Mouse (Mus musculus) midbrain, embryonic 15.5 days (tissue): Measurements from ENCODE around the gene Ppil6. TPM values are rescaled to one million over a fixed set of nuclear protein-coding genes. Genes with fewer than 3 reads are reported as not detected.

Experiments
- ATAC-seq: fragments of 200-750 bp; cut with Nextera tagmentation; replicated peaks from 2 replicates; pipeline ENCODE4 v1.8.0; 2017; ENCODE audit warnings: moderate TSS enrichment
- H3K27ac ChIP-seq: fragments of 300-500 bp; sonication (generic); 2 replicates; pipeline ENCODE4 v1.5.1; 2015; ENCODE audit warnings: mild to moderate bottlenecking, inconsistent platforms
- H3K27me3 ChIP-seq: fragments of 300-500 bp; sonication (generic); replicated peaks from 2 replicates; pipeline ENCODE4 v1.6.1; 2015; ENCODE audit warnings: inconsistent platforms
- H3K36me3 ChIP-seq: fragments of 300-500 bp; sonication (generic); replicated peaks from 2 replicates; pipeline ENCODE4 v1.6.1; 2015; ENCODE audit warnings: inconsistent platforms
- H3K4me1 ChIP-seq: fragments of 300-500 bp; sonication (generic); 2 replicates; pipeline ENCODE4 v1.6.1; 2015; ENCODE audit warnings: inconsistent platforms
- H3K4me2 ChIP-seq: fragments of 300-500 bp; sonication (generic); 2 replicates; pipeline ENCODE4 v1.6.1; 2015; ENCODE audit warnings: inconsistent platforms, mild to moderate bottlenecking, moderate library complexity
- H3K4me3 ChIP-seq: fragments of 300-500 bp; sonication (generic); 2 replicates; pipeline ENCODE4 v1.5.1; 2015; ENCODE audit warnings: mild to moderate bottlenecking, inconsistent platforms
- H3K9ac ChIP-seq: fragments of 300-500 bp; sonication (generic); 2 replicates; pipeline ENCODE4 v1.6.1; 2015; ENCODE audit warnings: mild to moderate bottlenecking, inconsistent platforms
- H3K9me3 ChIP-seq: fragments of 300-500 bp; sonication (generic); 2 replicates; pipeline ENCODE4 v1.6.1; 2016; ENCODE audit warnings: inconsistent platforms
- WGBS: fragments of 180-500 bp; shearing (Covaris S2); methylation state at CpG from one replicate; pipeline ENCODE4 v1.1.7; 2015; ENCODE audit warnings: mixed read lengths; 5-methylcytosine and 5-hydroxymethylcytosine counted together
- polyA plus RNA-seq: library from polyadenylated mRNA; unstranded; fragments of >200 nt; fragmentation: Nextera tagmentation; extraction: Ambion mirVana; gene quantifications from 2 replicates; pipeline ENCODE4 v1.2.1, GENCODE M21; 2015

Gene Ppil6
- 3.2 and 3.3 TPM in 2 replicates for polyA plus RNA-seq

DNA sequence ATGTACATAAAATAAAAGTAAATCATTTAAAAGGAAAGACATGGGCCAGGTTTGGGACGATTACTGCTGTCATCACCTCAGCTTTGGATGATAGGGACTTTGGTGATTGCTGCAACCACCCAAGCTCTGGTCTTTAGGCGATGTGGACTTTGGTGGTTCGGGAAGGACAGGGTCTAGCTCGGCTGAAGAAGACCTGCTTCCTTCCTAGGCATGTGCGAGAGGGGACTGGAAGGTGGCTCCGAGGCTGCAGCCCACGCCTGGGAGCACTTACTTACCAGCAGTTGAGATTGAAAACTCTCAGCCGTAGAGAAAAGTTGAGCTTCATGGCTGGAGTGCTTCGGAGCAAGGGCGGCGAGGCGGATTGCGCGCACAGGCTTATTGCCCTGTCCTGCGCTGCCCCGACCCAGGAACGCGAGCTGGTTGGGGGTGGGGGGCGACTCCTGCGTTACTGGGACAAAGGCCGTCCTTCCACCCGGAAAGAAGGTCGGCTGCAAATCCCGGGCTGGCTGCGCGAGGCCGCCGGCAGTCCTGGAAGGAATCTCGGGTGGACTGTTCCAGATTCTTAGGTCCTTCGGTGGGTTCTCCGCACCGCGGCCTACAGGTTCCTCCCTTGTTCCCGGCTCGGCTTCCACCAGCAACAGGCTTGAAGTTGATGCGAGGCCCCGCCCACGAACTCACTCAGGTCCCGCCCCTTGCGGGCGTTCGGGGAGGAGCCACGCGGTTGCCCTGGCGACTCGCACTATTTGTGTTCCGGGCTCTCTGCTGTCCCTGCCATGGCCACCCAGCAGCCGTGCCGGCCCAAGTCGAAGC, at the start of gene Ppil6, which contains the start of gene Smpd2:
Gene Ppil6 (plus strand): TSS at position 732 of the 810 bp plus-strand sequence.
Gene Smpd2 (minus strand): TSS at position 662 of the 810 bp plus-strand sequence.
- Histone ChIP-seq H3K9ac (peak within 1 kb of the TSS; percentile 75), H3K4me1 (peaks cover 18% of the 10 kb centered on the region), H3K9me3 (no peaks in the 10 kb centered on the region), H3K27ac (peak within 1 kb of the TSS; percentile 59; the same call in 1 of the 2 replicates), H3K4me2 (peak within 1 kb of the TSS; percentile 98), H3K27me3 (no peaks in the 10 kb centered on the region; the same call in 1 of the 2 replicates), H3K36me3 (no peaks in the 10 kb centered on the region), H3K4me3 (peak within 1 kb of the TSS; percentile 86)
- under 1% methylated on average over 50 of the region's 50 CpGs for WGBS
- ATAC-seq, result peak; percentile 97

DNA sequence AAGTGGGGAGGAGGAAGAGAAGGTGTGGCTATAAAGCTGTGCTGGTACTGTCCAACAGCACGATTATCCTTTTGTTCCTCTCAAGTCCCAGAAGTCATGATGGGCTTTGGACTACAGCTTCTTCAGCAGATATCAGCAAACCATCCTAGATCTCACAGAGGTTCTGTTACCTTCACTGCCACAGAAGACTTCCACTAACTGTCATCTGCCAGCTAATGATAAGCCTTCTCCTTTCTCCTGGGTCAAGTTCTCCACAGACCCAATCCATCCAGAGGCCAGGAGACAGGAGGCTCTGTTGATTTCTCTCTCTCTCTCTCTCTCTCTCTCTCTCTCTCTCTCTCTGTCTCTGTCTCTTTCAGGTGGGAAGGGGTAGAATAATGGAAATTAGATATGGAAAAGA, 42.0 kb upstream of the Ppil6 start:
- H3K36me3 ChIP-seq, result 0 out of 2 replicates have a peak, but pooled peaks cover 8% of the 10 kb centered on the region
- ATAC-seq, result no peak
- no peaks in the 10 kb centered on the region for H3K27me3 ChIP-seq
- 84% methylated on average over 1 of the region's 1 CpGs for WGBS
- H3K4me3 ChIP-seq, result no peak overlapping the region
- no peak overlapping the region for H3K4me2 ChIP-seq
- H3K27ac ChIP-seq, result no peak overlapping the region
- peaks cover 33% of the 10 kb centered on the region for H3K4me1 ChIP-seq
- no peak overlapping the region for H3K9ac ChIP-seq
- H3K9me3 ChIP-seq, result no peaks in the 10 kb centered on the region

DNA sequence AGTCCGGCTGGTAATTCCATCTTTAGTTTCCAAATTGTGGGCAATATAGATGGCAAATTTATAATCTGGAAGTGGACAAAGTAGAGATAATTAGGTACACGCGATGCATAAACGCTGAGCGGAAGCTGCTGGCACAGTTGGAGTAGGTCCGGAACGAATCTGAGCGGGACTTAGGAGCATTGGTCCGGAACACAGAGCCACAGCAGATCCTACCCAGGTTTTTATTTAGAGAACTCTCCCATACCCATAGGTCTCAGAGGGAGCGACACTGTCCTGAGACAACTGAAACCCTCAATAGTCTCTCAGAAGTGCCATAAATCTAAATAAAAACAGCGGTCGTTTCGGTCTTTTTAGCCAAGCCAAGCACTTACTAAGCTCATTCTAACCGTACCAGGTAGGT, 40.6 kb upstream of the Ppil6 start:
- peak overlapping the region; percentile 83 for H3K4me2 ChIP-seq
- WGBS, result 9% methylated on average over 14 of the region's 14 CpGs
- H3K4me3 ChIP-seq, result peak overlapping the region; percentile 96
- ATAC-seq, result peak; percentile 83
- H3K27ac ChIP-seq, result peak overlapping the region; percentile 87
- 0 out of 2 replicates have a peak, but pooled peaks cover 8% of the 10 kb centered on the region for H3K36me3 ChIP-seq
- peak overlapping the region; percentile 87 for H3K9ac ChIP-seq
- H3K9me3 ChIP-seq, result no peaks in the 10 kb centered on the region
- no peaks in the 10 kb centered on the region for H3K27me3 ChIP-seq
- peaks cover 41% of the 10 kb centered on the region for H3K4me1 ChIP-seq

DNA sequence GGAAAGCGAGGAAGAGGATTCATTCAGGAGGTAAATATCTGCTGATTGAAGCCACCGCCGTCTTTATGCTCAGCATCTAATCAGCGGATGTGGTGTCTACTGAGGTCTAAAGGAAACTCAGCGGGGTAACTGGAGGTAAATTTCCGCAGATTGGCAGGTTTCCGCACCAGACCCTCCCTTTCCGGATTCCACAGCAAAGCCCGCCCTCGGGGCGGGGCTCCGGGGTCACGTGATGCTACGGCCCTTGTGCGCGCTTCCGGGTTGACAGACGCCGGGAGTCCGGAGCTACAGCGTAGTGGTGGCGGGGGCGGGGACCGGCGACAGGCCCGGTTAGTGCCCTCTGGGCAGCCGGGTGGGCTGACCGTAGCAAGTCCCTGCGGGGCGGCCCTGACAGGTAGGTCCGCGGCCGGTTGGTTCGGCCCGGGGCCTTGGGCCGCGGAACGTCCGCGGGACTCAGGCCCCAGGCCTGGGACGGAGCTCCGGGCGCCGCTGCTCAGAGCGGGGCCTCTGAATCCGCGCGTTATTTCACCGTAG, 40.0 kb upstream of the Ppil6 start, which contains the start of gene Zbtb24:
Gene Zbtb24 (plus strand): TSS at position 247 of the 534 bp plus-strand sequence.
- 0 out of 2 replicates have a peak, but pooled peaks cover 9% of the 10 kb centered on the region for H3K36me3 ChIP-seq
- H3K9ac ChIP-seq, result peak within 1 kb of the TSS; percentile 87
- H3K4me2 ChIP-seq, result peak within 1 kb of the TSS; percentile 83
- H3K9me3 ChIP-seq, result no peaks in the 10 kb centered on the region
- ATAC-seq, result peak; percentile 96
- H3K4me1 ChIP-seq, result peaks cover 44% of the 10 kb centered on the region
- H3K27ac ChIP-seq, result peak within 1 kb of the TSS; percentile 87
- no peaks in the 10 kb centered on the region for H3K27me3 ChIP-seq
- WGBS, result under 1% methylated on average over 49 of the region's 49 CpGs
- H3K4me3 ChIP-seq, result peak within 1 kb of the TSS; percentile 96

DNA sequence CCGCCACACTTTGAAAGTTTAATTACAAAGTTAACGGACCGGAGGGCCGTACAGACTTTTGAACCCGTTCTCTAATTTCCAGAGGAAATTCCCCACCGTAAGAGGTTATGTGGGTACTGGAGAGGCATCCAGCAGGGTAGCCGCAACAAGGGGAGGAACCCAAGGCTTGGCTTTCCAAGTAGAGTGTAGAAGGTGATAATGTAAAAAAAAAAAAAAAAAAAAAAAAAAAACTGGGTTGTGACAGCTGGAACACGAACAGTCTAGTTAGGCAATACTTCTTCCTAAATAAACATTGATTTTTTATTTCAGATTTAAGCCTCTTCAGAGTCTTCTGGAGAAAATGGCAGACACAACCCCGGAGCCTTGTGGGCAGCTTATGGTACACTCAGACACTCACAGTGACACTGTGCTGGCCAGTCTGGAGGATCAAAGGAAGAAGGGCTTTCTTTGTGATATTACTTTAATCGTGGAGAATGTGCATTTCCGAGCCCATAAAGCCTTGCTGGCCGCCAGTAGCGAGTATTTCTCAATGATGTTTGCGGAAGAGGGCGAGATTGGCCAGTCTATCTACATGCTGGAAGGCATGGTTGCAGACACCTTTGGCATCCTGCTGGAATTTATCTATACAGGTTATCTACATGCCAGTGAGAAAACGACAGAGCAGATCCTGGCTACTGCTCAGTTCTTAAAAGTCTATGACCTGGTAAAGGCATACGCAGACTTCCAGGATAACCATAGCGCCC, 39.3 kb upstream of the Ppil6 start:
- H3K9me3 ChIP-seq, result no peaks in the 10 kb centered on the region
- 0 out of 2 replicates have a peak, but pooled peaks cover 11% of the 10 kb centered on the region for H3K36me3 ChIP-seq
- H3K4me3 ChIP-seq, result peak overlapping the region; percentile 96
- peak; percentile 21 for ATAC-seq
- H3K4me2 ChIP-seq, result peak overlapping the region; percentile 83
- no peak overlapping the region for H3K27ac ChIP-seq
- 56% methylated on average over 18 of the region's 18 CpGs for WGBS
- peaks cover 44% of the 10 kb centered on the region for H3K4me1 ChIP-seq
- H3K27me3 ChIP-seq, result no peaks in the 10 kb centered on the region
- peak overlapping the region; percentile 87 for H3K9ac ChIP-seq

DNA sequence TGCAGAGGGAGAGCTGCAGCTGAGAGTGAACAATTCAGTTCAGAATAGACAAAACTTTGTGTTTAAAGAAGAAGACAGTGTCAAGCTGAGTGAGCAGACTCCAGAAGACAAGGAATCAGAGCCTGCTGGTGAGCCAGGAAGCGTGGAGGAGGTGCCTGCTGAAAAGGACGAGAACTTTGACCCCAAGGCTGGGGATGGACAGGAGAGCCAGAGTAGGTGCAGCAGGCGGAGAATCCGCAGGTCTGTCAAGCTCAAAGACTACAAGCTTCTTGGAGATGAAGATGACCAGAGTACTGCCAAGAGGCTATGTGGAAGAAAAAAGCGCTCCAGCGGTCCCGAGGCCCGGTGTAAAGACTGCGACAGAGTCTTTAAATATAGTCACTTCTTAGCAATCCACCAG, 38.6 kb upstream of the Ppil6 start:
- H3K4me3 ChIP-seq, result no peak overlapping the region
- 0 out of 2 replicates have a peak, but pooled peaks cover 17% of the 10 kb centered on the region for H3K36me3 ChIP-seq
- no peaks in the 10 kb centered on the region for H3K9me3 ChIP-seq
- H3K27ac ChIP-seq, result no peak overlapping the region
- no peak for ATAC-seq
- WGBS, result 96% methylated on average over 9 of the region's 9 CpGs
- no peaks in the 10 kb centered on the region for H3K27me3 ChIP-seq
- H3K9ac ChIP-seq, result no peak overlapping the region
- H3K4me2 ChIP-seq, result peak overlapping the region; percentile 83; the same call in 1 of the 2 replicates
- H3K4me1 ChIP-seq, result peaks cover 44% of the 10 kb centered on the region

DNA sequence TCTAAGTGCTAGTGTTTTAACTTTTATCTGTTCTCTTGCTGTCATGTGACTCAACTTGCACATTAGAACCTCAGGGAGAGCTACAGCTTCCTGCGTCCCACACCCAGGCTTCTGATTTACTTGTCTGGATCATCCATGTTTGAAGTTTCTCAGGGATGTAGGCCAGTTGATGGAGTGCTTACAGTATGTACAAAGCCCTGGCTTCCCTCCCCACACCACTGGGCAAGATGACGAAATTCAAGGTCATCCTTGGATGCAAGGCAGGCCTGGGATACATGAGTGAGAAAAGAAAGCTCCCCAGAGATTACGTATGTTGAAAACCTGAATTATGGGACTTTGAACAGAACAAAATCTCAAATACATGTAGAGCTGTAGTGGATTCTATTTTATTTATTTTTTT, 37.4 kb upstream of the Ppil6 start:
- Histone ChIP-seq H3K9me3 (no peaks in the 10 kb centered on the region), H3K4me3 (no peak overlapping the region), H3K4me2 (no peak overlapping the region), H3K9ac (no peak overlapping the region), H3K27me3 (no peaks in the 10 kb centered on the region), H3K27ac (no peak overlapping the region), H3K36me3 (0 out of 2 replicates have a peak, but pooled peaks cover 19% of the 10 kb centered on the region), H3K4me1 (peaks cover 44% of the 10 kb centered on the region)
- ATAC-seq, result no peak
- 92% methylated on average over 3 of the region's 3 CpGs for WGBS

DNA sequence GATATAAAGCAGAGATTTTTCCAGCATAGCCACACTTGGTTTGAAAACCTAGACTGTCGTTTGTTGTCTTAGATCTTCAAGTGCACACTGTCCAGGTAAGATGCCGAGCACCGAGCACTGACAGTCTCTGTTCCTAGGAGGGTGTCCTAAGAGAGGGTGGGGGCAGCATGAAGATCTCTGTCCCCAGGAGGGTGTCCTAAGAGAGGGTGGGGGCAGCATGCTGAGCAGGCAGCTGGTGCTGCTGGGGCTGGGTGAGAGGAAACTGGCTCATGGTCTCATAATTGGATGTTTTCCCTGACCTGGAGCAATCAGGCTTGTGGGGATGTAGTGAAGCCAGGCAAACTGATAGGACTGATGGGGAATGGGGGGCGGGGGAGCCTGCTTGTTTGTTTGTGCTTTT, 30.2 kb upstream of the Ppil6 start:
- Histone ChIP-seq H3K27ac (no peak overlapping the region), H3K36me3 (peaks cover 22% of the 10 kb centered on the region), H3K4me3 (no peak overlapping the region), H3K4me2 (no peak overlapping the region), H3K4me1 (0 out of 2 replicates have a peak, but pooled peaks cover 2% of the 10 kb centered on the region), H3K9me3 (no peaks in the 10 kb centered on the region), H3K27me3 (no peaks in the 10 kb centered on the region), H3K9ac (no peak overlapping the region)
- no peak for ATAC-seq
- 77% methylated on average over 4 of the region's 4 CpGs for WGBS

DNA sequence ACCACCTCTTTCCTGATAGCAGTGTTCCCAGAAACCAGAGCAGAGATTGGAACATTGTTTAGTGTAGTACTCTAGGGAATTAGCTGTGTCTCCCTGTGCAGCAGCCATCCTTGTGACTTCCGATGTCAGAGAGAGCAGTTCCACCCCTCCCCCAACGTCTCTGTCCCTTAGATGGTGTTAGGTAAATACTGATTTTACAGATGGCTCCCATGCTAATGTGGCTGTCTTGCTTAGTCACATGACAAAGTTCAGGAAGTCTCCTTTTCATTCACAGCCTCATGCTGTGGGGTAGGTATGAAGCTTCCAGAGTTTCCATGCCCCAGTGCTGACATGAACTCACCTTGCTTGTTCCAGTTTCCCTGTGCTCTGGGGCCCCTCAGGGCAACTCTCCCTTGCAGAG, 29.7 kb upstream of the Ppil6 start:
- Histone ChIP-seq H3K4me3 (no peak overlapping the region), H3K4me2 (no peak overlapping the region), H3K9ac (no peak overlapping the region), H3K36me3 (peaks cover 22% of the 10 kb centered on the region), H3K27me3 (no peaks in the 10 kb centered on the region), H3K27ac (no peak overlapping the region), H3K9me3 (no peaks in the 10 kb centered on the region), H3K4me1 (no peaks in the 10 kb centered on the region)
- WGBS, result 28% methylated on average over 2 of the region's 2 CpGs
- ATAC-seq, result no peak

DNA sequence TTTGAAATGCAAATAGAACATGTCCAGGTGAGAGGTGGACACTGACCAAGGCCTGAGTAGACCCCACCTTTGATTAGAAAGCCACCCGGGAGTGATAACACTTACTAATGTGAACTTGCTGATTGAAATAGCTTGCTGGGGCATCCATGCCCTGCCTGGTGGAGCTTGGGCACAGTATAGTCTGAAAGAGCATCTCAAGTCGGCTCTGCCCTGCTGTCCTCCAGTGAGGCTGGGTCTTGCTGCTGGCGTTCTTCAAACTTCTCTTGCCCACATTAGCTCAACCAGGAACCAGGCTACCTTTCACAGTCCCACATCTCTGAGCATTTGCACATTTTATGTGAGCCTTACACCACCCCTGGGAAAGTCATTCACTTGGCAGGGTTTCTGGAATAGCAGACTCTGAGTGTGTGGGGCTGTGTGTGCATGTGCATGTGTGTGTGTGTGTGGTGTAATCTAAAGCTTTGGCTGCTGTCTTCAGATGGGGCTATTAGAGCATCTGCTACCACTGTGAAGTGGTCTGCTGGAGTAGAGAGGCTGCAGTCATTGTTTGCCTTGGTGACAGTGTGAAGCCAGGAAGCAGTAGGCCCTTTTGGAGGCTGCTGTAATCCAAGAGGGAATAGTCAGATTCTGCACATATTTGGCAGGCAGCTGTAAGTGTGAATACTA, 29.0 kb upstream of the Ppil6 start:
- no peaks in the 10 kb centered on the region for H3K4me1 ChIP-seq
- H3K36me3 ChIP-seq, result peaks cover 21% of the 10 kb centered on the region
- H3K4me3 ChIP-seq, result no peak overlapping the region
- ATAC-seq, result no peak
- H3K4me2 ChIP-seq, result no peak overlapping the region
- WGBS, result 91% methylated on average over 3 of the region's 3 CpGs
- H3K27ac ChIP-seq, result no peak overlapping the region
- no peak overlapping the region for H3K9ac ChIP-seq
- H3K27me3 ChIP-seq, result no peaks in the 10 kb centered on the region
- H3K9me3 ChIP-seq, result no peaks in the 10 kb centered on the region

DNA sequence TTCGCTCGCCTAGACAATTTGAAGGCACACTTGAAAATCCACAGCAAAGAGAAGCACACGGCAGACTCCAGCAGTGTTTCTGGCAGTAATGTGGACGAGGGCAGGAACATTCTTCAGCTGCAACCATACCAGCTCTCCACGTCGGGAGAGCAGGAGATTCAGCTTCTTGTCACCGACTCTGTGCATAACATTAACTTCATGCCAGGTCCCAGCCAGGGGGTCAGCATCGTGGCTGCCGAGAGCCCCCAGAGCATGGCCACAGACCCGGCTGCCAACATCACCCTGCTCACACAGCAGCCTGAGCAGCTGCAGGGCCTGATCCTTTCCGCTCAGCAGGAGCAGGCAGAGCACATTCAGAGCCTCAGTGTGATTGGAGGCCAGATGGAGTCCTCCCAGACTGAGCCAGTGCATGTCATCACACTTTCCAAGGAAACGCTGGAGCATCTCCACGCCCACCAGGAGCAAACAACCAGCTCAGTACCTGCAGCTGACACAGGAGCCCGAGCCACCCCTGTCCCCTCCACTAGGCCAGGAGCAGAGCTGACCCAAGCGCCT, 25.8 kb upstream of the Ppil6 start:
- H3K27me3 ChIP-seq, result no peaks in the 10 kb centered on the region
- WGBS, result 38% methylated on average over 15 of the region's 15 CpGs
- ATAC-seq, result no peak
- H3K9ac ChIP-seq, result no peak overlapping the region
- H3K4me2 ChIP-seq, result no peak overlapping the region
- H3K4me3 ChIP-seq, result no peak overlapping the region
- H3K9me3 ChIP-seq, result no peaks in the 10 kb centered on the region
- no peaks in the 10 kb centered on the region for H3K4me1 ChIP-seq
- H3K36me3 ChIP-seq, result peaks cover 10% of the 10 kb centered on the region
- H3K27ac ChIP-seq, result no peak overlapping the region
